Mouse (Mus musculus) layer of hippocampus, adult 2 months (tissue): ENCODE results near the gene Gm21897. TPM values are rescaled to one million over a fixed set of nuclear protein-coding genes. Genes with fewer than 3 reads are reported as not detected.

Source experiments
- DNase-seq, 2 experiments: peaks; one replicate each; pipeline ENCODE4 v3.0.0; 2022; ENCODE audit warnings: low spot score in 2 of 2
- H3K27ac ChIP-seq: fragments of 200-600 bp; 2 replicates; pipeline ENCODE4 v1.8.1; 2022
- H3K4me3 ChIP-seq: fragments of 200-600 bp; 2 replicates; pipeline ENCODE4 v1.8.1; 2022; ENCODE audit warnings: mild to moderate bottlenecking
- CTCF ChIP-seq: fragments of 200-600 bp; conservative IDR thresholded peaks from 2 replicates; pipeline ENCODE4 v1.8.1; 2022; ENCODE audit warnings: antibody characterized with exemption, mild to moderate bottlenecking, moderate library complexity
- total RNA-seq, 2 experiments: library from RNA; stranded (reverse); gene quantifications; 2 replicates each; pipeline ENCODE4 v1.2.3; 2021

The Gm21897 gene
- total RNA-seq, 2 experiments from 2014 or later = not detected

DNA sequence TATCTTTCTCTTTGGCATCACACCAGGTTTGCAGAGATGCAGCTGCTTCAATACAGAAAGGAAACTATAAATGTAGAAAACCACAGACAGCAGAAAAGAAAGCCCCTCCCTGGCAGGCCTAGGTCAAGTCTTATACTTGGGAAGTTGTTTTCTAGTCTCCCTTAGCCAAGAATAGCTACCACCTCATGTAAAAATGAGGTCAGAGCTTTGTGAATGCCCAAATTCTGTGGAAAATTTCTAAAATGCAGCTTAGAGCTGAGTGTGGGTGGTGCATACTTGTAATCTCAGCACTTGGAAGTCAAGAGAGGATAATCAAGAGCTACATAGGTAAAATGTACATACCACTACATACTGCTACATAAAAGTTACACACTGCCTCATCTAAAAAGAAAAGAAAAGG, 40.5 kb downstream of the Gm21897 start:
- no peak for DNase-seq
- Histone ChIP-seq H3K4me3 (no peak overlapping the region), H3K27ac (no peak overlapping the region)
- TF ChIP-seq CTCF = no peak

DNA sequence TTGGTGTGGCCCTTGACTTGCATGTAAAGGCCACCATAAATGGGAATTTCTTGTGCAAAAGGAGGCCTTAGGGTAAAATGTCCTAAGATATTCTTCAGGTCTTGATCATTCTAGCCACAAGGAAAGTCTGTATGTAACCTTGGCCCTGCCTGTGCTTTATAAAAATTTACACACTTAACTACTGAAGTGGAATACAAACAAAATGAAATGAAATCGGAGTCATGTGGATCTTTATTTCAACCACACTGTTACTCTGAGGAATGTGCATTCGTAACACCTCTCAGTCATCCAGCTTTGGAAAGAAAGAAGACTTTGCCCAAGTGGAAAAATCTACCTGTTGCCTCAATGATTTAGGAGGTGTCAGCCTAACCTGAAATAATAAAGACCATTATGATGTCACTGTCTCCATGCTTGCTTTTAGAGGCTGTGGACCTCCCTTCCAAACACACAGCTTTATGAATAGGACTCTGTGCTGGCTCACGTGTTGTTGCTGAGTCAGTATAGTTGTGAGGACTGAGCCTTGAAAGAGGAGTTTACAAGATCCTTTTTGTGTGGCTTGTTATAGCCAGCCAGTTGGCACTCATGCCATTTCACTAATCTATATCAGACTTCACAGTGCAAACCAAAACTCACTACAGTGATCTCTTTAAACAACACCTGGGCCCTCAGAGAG, 42.0 kb downstream of the Gm21897 start:
- Histone ChIP-seq H3K4me3 (no peak overlapping the region), H3K27ac (no peak overlapping the region)
- TF ChIP-seq CTCF = no peak
- DNase-seq = no peak

DNA sequence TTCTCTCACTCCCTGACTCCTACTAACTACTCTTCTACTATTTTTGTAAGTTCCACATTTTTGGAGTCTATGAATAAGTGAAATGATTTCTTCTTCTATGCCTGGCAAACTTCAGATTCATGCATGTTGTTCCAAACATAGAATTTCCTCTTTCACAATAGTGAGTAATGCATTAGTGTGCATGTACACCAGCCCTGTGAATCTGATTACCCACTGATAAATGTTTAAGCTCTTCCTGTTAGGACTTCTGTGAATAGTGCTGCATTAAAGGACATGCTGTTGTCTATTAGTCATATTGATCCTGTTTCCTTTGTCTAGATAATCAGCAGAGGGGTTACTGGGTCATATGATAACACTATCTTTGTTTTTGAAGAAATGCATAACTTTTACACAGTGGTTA, 43.6 kb downstream of the Gm21897 start:
- H3K27ac ChIP-seq = no peak overlapping the region
- H3K4me3 ChIP-seq = no peak overlapping the region
- DNase-seq = no peak
- TF ChIP-seq CTCF = no peak
